Mouse (Mus musculus): ENCODE measurements around the gene Rnf7.

Rnf7 gene

GRCm38 (mm10) chr9:96470266-96470974 is 8.1 kb downstream of the Rnf7 start:
- in situ Hi-C loops (cut with MboI; ENCODE audit: low sequenced_read_pairs), result no loop called here

GRCm38 (mm10) chr9:96469556-96470265 is 8.8 kb downstream of the Rnf7 start:
- in situ Hi-C loops (cut with MboI; ENCODE audit: low sequenced_read_pairs), result no loop called here

- in situ Hi-C loops (cut with MboI; ENCODE audit: low sequenced_read_pairs), result no loop called here
Observed at GRCm38 (mm10) chr9:96463708-96464107, 14.8 kb downstream of the Rnf7 start.

- in situ Hi-C loops (cut with MboI; ENCODE audit: low sequenced_read_pairs), result no loop called here
Observed at GRCm38 (mm10) chr9:96461607-96462006, 16.9 kb downstream of the Rnf7 start.

GRCm38 (mm10) chr9:96460117-96460865 is 18.2 kb downstream of the Rnf7 start:
- in situ Hi-C loops (cut with MboI; ENCODE audit: low sequenced_read_pairs), result no loop called here

GRCm38 (mm10) chr9:96455618-96456017 is 22.9 kb downstream of the Rnf7 start:
- in situ Hi-C loops (cut with MboI; ENCODE audit: low sequenced_read_pairs), result no loop called here

GRCm38 (mm10) chr9:96452956-96453355 is 25.5 kb downstream of the Rnf7 start:
- in situ Hi-C loops (cut with MboI; ENCODE audit: low sequenced_read_pairs), result no loop called here

GRCm38 (mm10) chr9:96450900-96451720 is 27.4 kb downstream of the Rnf7 start:
- in situ Hi-C loops (cut with MboI; ENCODE audit: low sequenced_read_pairs), result no loop called here

GRCm38 (mm10) chr9:96449514-96449913 is 29.0 kb downstream of the Rnf7 start:
- in situ Hi-C loops (cut with MboI; ENCODE audit: low sequenced_read_pairs), result no loop called here

- in situ Hi-C loops (cut with MboI; ENCODE audit: low sequenced_read_pairs), result no loop called here
Observed at GRCm38 (mm10) chr9:96445351-96445750, 33.1 kb downstream of the Rnf7 start.

GRCm38 (mm10) chr9:96442081-96442480 is 36.4 kb downstream of the Rnf7 start:
- in situ Hi-C loops (cut with MboI; ENCODE audit: low sequenced_read_pairs), result no loop called here

- in situ Hi-C loops (cut with MboI; ENCODE audit: low sequenced_read_pairs), result no loop called here
Observed at GRCm38 (mm10) chr9:96438334-96438871, 40.1 kb downstream of the Rnf7 start.

- in situ Hi-C loops (cut with MboI; ENCODE audit: low sequenced_read_pairs), result no loop called here
Observed at GRCm38 (mm10) chr9:96437805-96438333, 40.6 kb downstream of the Rnf7 start.

GRCm38 (mm10) chr9:96436901-96437804 is 41.3 kb downstream of the Rnf7 start:
- in situ Hi-C loops (cut with MboI; ENCODE audit: low sequenced_read_pairs), result no loop called here

- in situ Hi-C loops (cut with MboI; ENCODE audit: low sequenced_read_pairs), result no loop called here
Observed at GRCm38 (mm10) chr9:96432575-96432974, 45.9 kb downstream of the Rnf7 start.

- in situ Hi-C loops (cut with MboI; ENCODE audit: low sequenced_read_pairs), result no loop called here
Observed at GRCm38 (mm10) chr9:96431081-96431480, 47.4 kb downstream of the Rnf7 start.

GRCm38 (mm10) chr9:96428336-96429046 is 50.0 kb downstream of the Rnf7 start:
- in situ Hi-C loops (cut with MboI; ENCODE audit: low sequenced_read_pairs), result no loop called here

GRCm38 (mm10) chr9:96424027-96424426 is 54.4 kb downstream of the Rnf7 start:
- in situ Hi-C loops (cut with MboI; ENCODE audit: low sequenced_read_pairs), result no loop called here

Data from CH12F3 (cell line).